Mouse (Mus musculus) C2C12 (cell line): ENCODE measurements at regions not wholly inside any gene's neighbourhood (a gene's known extent, or its start where the extent isn't known, plus 50 kb on each side); places are given as distances from the start of the nearest gene placed in this dataset.

ENCODE experiments used
- CEBPB ChIP-seq: IDR thresholded peaks from one replicate; pipeline ENCODE4 v1.6.1; 2011; ENCODE audit warnings: low read depth, mild to moderate bottlenecking, control low read depth, moderate library complexity
- CTCF ChIP-seq: IDR thresholded peaks from one replicate; pipeline ENCODE4 v1.5.1; 2011; ENCODE audit not compliant: control insufficient read depth, insufficient read depth, insufficient read length
- MYOD1 ChIP-seq: IDR thresholded peaks from one replicate; pipeline ENCODE4 v1.6.1; 2011; ENCODE audit warnings: low read depth; ENCODE audit not compliant: control insufficient read depth, insufficient read length
- MYOG ChIP-seq: IDR thresholded peaks from one replicate; pipeline ENCODE4 v1.6.1; 2011; ENCODE audit not compliant: control insufficient read depth, insufficient read length; ENCODE audit errors: extremely low read depth

DNA sequence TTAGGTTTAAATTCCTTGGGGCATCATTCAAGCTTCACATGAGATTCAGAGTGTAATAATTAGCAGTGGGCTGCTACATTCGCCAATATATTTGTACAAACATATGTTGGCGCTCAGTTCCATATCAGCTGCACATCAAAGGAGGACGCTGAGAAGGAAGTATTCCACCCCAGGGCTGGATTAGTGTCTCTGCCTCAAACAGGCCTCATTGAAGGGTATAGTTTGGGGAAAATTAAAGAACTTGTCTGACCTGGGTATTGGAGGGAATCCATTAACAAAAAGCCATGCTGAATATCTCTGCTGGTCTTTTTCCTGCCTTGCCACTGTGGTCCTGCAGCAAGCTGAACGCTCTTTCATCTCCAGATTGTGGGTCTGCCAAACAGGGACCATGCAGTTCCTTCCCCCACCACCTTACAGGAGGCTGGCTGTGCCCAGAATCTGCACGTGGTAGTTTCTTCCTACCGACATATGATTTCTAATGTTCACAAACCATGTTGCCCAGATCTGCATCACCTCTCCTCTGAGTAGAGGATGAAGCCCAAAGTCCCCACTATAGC lies 67.7 kb upstream of the Pitx2 start:
- TF ChIP-seq CTCF (no peak), MYOD1 (no peak), MYOG (no peak), CEBPB (no peak)
